Mouse (Mus musculus) small intestine, adult 2 months (tissue): ENCODE measurements around the gene Ndc1.

Experiments used
- CTCF ChIP-seq: fragments of 200-500 bp; IDR thresholded peaks from 2 replicates; pipeline ENCODE4 v1.5.1; 2012; ENCODE audit warnings: low read depth, mild to moderate bottlenecking, control low read depth, inconsistent platforms, low read length, moderate library complexity, mixed read lengths; ENCODE audit not compliant: insufficient replicate concordance, insufficient read length; ENCODE audit errors: extremely low read depth
- POLR2A ChIP-seq: fragments of 200-500 bp; IDR thresholded peaks from 2 replicates; pipeline ENCODE4 v1.6.1; 2012; ENCODE audit warnings: low read depth, mild to moderate bottlenecking, control low read depth, inconsistent platforms, low read length, moderate library complexity

DNA sequence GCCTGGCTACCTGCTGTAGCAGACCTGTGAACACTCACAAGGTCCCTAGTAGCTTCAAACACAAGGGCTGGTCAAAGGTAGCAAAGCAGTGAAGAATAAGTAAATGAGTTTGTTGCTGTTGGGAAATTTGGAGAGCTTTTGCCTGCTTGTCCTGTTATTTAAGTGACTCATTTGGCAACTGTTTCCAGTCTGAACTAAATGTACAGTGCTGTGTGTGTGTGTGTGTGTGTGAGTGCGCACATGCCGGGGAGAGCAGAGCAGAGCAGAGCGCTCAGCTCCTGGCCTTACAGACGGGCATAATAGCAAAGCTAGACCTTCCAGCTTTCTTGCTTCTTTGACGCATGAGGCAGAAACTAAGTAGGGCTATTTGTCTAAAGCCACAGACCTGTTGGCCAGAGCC is 65.1 kb downstream of the Ndc1 start:
- TF ChIP-seq CTCF (no peak), POLR2A (no peak)
